Mouse (Mus musculus): ENCODE data around the gene Ms4a4b. TPM values are rescaled to one million over a fixed set of nuclear protein-coding genes. Genes with fewer than 3 reads are reported as not detected.
"Not testable (repeated sequence)": the region's sequence is repeated elsewhere in the genome, so short reads cannot be mapped to it uniquely, and the experiment has no call there.

Ms4a4b gene
- polyA plus RNA-seq (2015; fragmentation: Nextera tagmentation; extraction: Ambion mirVana) = not detected in 2 replicates

GRCm38 (mm10) chr19:11443338-11443737, at the start of gene Ms4a4b:
Gene Ms4a4b, plus strand, starts transcription at chr19:11443553.
- ATAC-seq = no peak
- H3K9ac ChIP-seq (replicated peaks; ENCODE audit: low read depth, low read length) = no peak within 1 kb of the TSS
- no peak within 1 kb of the TSS for H3K4me3 ChIP-seq (replicated peaks; ENCODE audit: low read length)
- no peak within 1 kb of the TSS for H3K4me2 ChIP-seq (ENCODE audit: low read length)
- no peaks in the 10 kb centered on the region for H3K36me3 ChIP-seq (ENCODE audit: control insufficient read depth, insufficient read depth)
- no peaks in the 10 kb centered on the region for H3K27me3 ChIP-seq (replicated peaks; ENCODE audit: control insufficient read depth, insufficient read depth, low read length)
- no peak within 1 kb of the TSS for H3K27ac ChIP-seq (ENCODE audit: low read length)
- H3K4me1 ChIP-seq (replicated peaks; ENCODE audit: control insufficient read depth, insufficient read depth, low read length) = no peaks in the 10 kb centered on the region
- no peaks in the 10 kb centered on the region for H3K9me3 ChIP-seq (ENCODE audit: control insufficient read depth, low read length)

DNA sequence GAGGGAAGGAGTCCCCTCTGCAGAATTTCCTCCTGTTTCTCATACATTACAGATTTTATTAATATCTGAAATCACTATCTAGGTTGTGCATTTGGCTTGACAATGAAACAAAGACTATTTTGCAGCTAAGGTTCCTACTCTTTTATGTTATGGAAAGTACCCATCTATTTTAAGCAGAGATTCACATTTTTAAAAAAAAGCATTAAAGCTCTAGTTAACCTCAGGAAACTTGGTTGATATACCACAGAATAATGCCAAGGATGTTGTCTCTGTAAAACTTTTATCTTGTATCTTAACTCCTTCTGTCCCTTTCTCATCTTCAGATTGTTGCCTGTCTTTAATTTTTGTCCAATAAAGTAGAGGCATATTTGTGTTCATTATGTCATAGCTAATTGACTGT, 47.6 kb upstream of the Ms4a4b start:
- no peaks in the 10 kb centered on the region for H3K27me3 ChIP-seq (replicated peaks; ENCODE audit: control insufficient read depth, insufficient read depth, low read length)
- H3K4me3 ChIP-seq (replicated peaks; ENCODE audit: low read length) = no peak overlapping the region
- H3K9ac ChIP-seq (replicated peaks; ENCODE audit: low read depth, low read length) = no peak overlapping the region
- no peaks in the 10 kb centered on the region for H3K36me3 ChIP-seq (ENCODE audit: control insufficient read depth, insufficient read depth)
- no peaks in the 10 kb centered on the region for H3K4me1 ChIP-seq (replicated peaks; ENCODE audit: control insufficient read depth, insufficient read depth, low read length)
- no peak overlapping the region for H3K4me2 ChIP-seq (ENCODE audit: low read length)
- no peak for ATAC-seq
- no peak overlapping the region for H3K27ac ChIP-seq (ENCODE audit: low read length)
- H3K9me3 ChIP-seq (ENCODE audit: control insufficient read depth, low read length) = no peaks in the 10 kb centered on the region

DNA sequence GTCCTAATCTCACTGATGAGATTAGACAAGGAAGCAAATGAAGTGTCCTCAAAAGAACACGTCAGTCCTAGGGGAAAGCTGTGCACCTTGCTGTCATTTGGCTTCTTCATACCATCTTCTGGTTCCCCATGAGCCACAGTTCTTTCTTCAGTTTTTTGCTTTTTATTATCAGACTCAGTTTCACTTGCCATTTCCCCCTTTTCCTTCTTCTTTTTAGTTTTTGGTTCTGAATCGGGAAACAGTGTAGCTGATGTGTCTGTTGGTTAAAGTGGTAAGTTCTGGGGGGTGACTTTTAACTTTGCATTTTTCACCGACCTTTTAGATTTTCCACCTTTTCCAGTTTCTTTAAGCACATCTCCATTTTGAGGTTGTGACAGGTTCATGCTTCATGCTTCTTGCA, 38.8 kb upstream of the Ms4a4b start, which contains the start of gene Ms4a4c:
Ms4a4c (plus strand) TSS at position 244 of the 400 bp plus-strand sequence.
- H3K9ac ChIP-seq (replicated peaks; ENCODE audit: low read depth, low read length) = no peak within 1 kb of the TSS
- no peak for ATAC-seq
- no peak within 1 kb of the TSS for H3K4me2 ChIP-seq (ENCODE audit: low read length)
- 90% methylated on average over 3 of the region's 3 CpGs for WGBS
- no peaks in the 10 kb centered on the region for H3K27me3 ChIP-seq (replicated peaks; ENCODE audit: control insufficient read depth, insufficient read depth, low read length)
- H3K9me3 ChIP-seq (ENCODE audit: control insufficient read depth, low read length) = no peaks in the 10 kb centered on the region
- H3K27ac ChIP-seq (ENCODE audit: low read length) = no peak within 1 kb of the TSS
- H3K4me3 ChIP-seq (replicated peaks; ENCODE audit: low read length) = no peak within 1 kb of the TSS
- H3K4me1 ChIP-seq (replicated peaks; ENCODE audit: control insufficient read depth, insufficient read depth, low read length) = no peaks in the 10 kb centered on the region
- H3K36me3 ChIP-seq (ENCODE audit: control insufficient read depth, insufficient read depth) = no peaks in the 10 kb centered on the region

GRCm38 (mm10) chr19:11407428-11407827, 35.9 kb upstream of the Ms4a4b start:
- Histone ChIP-seq H3K9me3 (ENCODE audit: control insufficient read depth, low read length) (no peaks in the 10 kb centered on the region), H3K4me3 (replicated peaks; ENCODE audit: low read length) (no peak overlapping the region), H3K4me2 (ENCODE audit: low read length) (no peak overlapping the region), H3K27ac (ENCODE audit: low read length) (no peak overlapping the region), H3K27me3 (replicated peaks; ENCODE audit: control insufficient read depth, insufficient read depth, low read length) (no peaks in the 10 kb centered on the region), H3K36me3 (ENCODE audit: control insufficient read depth, insufficient read depth) (no peaks in the 10 kb centered on the region), H3K4me1 (replicated peaks; ENCODE audit: control insufficient read depth, insufficient read depth, low read length) (no peaks in the 10 kb centered on the region), H3K9ac (replicated peaks; ENCODE audit: low read depth, low read length) (no peak overlapping the region)
- ATAC-seq = no peak

DNA sequence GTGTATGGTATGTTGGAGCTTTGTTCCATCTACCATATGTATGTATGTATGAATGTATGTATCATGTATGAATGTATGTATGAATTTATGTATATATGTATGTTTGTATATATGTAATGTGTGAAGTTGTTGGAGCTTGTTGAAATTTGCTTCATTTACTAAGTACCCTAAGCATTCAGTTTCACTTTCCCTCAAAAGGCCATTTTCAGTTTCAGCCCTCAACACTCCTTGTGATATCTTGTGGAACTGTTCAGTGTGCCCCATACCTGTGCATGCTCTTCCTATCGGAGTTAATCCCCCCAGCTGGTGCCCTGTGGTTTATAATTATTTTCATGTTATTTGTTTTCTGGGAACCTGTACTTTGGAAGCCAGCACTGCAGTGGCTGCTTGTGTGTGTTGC, 34.8 kb upstream of the Ms4a4b start:
- no peak for ATAC-seq
- no peak overlapping the region for H3K4me3 ChIP-seq (replicated peaks; ENCODE audit: low read length)
- no peaks in the 10 kb centered on the region for H3K36me3 ChIP-seq (ENCODE audit: control insufficient read depth, insufficient read depth)
- no peaks in the 10 kb centered on the region for H3K27me3 ChIP-seq (replicated peaks; ENCODE audit: control insufficient read depth, insufficient read depth, low read length)
- no peak overlapping the region for H3K9ac ChIP-seq (replicated peaks; ENCODE audit: low read depth, low read length)
- no peak overlapping the region for H3K27ac ChIP-seq (ENCODE audit: low read length)
- H3K4me1 ChIP-seq (replicated peaks; ENCODE audit: control insufficient read depth, insufficient read depth, low read length) = no peaks in the 10 kb centered on the region
- no peaks in the 10 kb centered on the region for H3K9me3 ChIP-seq (ENCODE audit: control insufficient read depth, low read length)
- 100% methylated on average over 1 of the region's 1 CpGs for WGBS
- H3K4me2 ChIP-seq (ENCODE audit: low read length) = no peak overlapping the region

DNA sequence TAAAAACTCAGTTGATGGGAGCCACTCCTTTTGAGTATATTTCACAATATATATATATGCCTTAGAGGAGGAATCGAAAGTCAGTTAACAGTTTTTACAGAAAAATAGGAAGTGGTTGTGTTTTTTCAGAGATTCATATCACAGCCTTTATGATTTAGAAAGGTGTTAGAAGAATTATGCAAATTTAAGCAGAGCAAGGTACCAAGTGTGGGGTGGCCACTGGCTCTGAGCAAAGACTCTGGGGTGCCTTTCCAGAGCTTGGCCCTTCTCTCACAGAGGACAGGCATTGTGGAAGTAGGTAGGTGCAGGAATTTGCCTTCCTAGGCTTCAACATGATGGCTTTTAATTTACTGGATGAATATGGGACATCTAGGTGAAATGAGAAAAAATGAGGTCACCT, 31.7 kb upstream of the Ms4a4b start:
- H3K36me3 ChIP-seq (ENCODE audit: control insufficient read depth, insufficient read depth) = no peaks in the 10 kb centered on the region
- 95% methylated on average over 1 of the region's 1 CpGs for WGBS

GRCm38 (mm10) chr19:11414084-11414483, 29.3 kb upstream of the Ms4a4b start:
- Histone ChIP-seq H3K4me1 (replicated peaks; ENCODE audit: control insufficient read depth, insufficient read depth, low read length) (no peaks in the 10 kb centered on the region), H3K9me3 (ENCODE audit: control insufficient read depth, low read length) (no peaks in the 10 kb centered on the region), H3K4me3 (replicated peaks; ENCODE audit: low read length) (no peak overlapping the region), H3K9ac (replicated peaks; ENCODE audit: low read depth, low read length) (no peak overlapping the region), H3K36me3 (ENCODE audit: control insufficient read depth, insufficient read depth) (no peaks in the 10 kb centered on the region), H3K4me2 (ENCODE audit: low read length) (no peak overlapping the region), H3K27me3 (replicated peaks; ENCODE audit: control insufficient read depth, insufficient read depth, low read length) (no peaks in the 10 kb centered on the region), H3K27ac (ENCODE audit: low read length) (no peak overlapping the region)
- 92% methylated on average over 1 of the region's 1 CpGs for WGBS
- ATAC-seq = no peak

More for the DNA sequence above, 31.7 kb upstream of the Ms4a4b start:
- no peak overlapping the region for H3K9ac ChIP-seq (replicated peaks; ENCODE audit: low read depth, low read length)
- H3K4me3 ChIP-seq (replicated peaks; ENCODE audit: low read length) = no peak overlapping the region
- no peaks in the 10 kb centered on the region for H3K9me3 ChIP-seq (ENCODE audit: control insufficient read depth, low read length)
- no peaks in the 10 kb centered on the region for H3K27me3 ChIP-seq (replicated peaks; ENCODE audit: control insufficient read depth, insufficient read depth, low read length)
- ATAC-seq = no peak
- no peaks in the 10 kb centered on the region for H3K4me1 ChIP-seq (replicated peaks; ENCODE audit: control insufficient read depth, insufficient read depth, low read length)
- no peak overlapping the region for H3K27ac ChIP-seq (ENCODE audit: low read length)
- H3K4me2 ChIP-seq (ENCODE audit: low read length) = no peak overlapping the region

- WGBS = 66% methylated on average over 3 of the region's 3 CpGs
- Histone ChIP-seq H3K4me3 (replicated peaks; ENCODE audit: low read length) (no peak overlapping the region), H3K27me3 (replicated peaks; ENCODE audit: control insufficient read depth, insufficient read depth, low read length) (no peaks in the 10 kb centered on the region), H3K4me2 (ENCODE audit: low read length) (no peak overlapping the region), H3K9ac (replicated peaks; ENCODE audit: low read depth, low read length) (no peak overlapping the region), H3K4me1 (replicated peaks; ENCODE audit: control insufficient read depth, insufficient read depth, low read length) (no peaks in the 10 kb centered on the region), H3K27ac (ENCODE audit: low read length) (no peak overlapping the region), H3K9me3 (ENCODE audit: control insufficient read depth, low read length) (no peaks in the 10 kb centered on the region), H3K36me3 (ENCODE audit: control insufficient read depth, insufficient read depth) (no peaks in the 10 kb centered on the region)
- ATAC-seq = no peak
Measured at GRCm38 (mm10) chr19:11415581-11415980, 27.8 kb upstream of the Ms4a4b start.

GRCm38 (mm10) chr19:11418865-11419264, 24.5 kb upstream of the Ms4a4b start:
- H3K4me1 ChIP-seq (replicated peaks; ENCODE audit: control insufficient read depth, insufficient read depth, low read length); H3K9me3 ChIP-seq (ENCODE audit: control insufficient read depth, low read length); H3K4me2 ChIP-seq (ENCODE audit: low read length); H3K36me3 ChIP-seq (ENCODE audit: control insufficient read depth, insufficient read depth); H3K9ac ChIP-seq (replicated peaks; ENCODE audit: low read depth, low read length); H3K27me3 ChIP-seq (replicated peaks; ENCODE audit: control insufficient read depth, insufficient read depth, low read length); ATAC-seq; H3K4me3 ChIP-seq (replicated peaks; ENCODE audit: low read length); H3K27ac ChIP-seq (ENCODE audit: low read length): not testable (repeated sequence)
- WGBS = 52% methylated on average over 1 of the region's 3 CpGs

GRCm38 (mm10) chr19:11431209-11431608, 12.1 kb upstream of the Ms4a4b start:
- 85% methylated on average over 1 of the region's 1 CpGs for WGBS
- not testable (repeated sequence) for H3K9ac ChIP-seq (replicated peaks; ENCODE audit: low read depth, low read length); H3K9me3 ChIP-seq (ENCODE audit: control insufficient read depth, low read length); H3K27ac ChIP-seq (ENCODE audit: low read length); H3K4me2 ChIP-seq (ENCODE audit: low read length); H3K4me1 ChIP-seq (replicated peaks; ENCODE audit: control insufficient read depth, insufficient read depth, low read length); H3K27me3 ChIP-seq (replicated peaks; ENCODE audit: control insufficient read depth, insufficient read depth, low read length); H3K4me3 ChIP-seq (replicated peaks; ENCODE audit: low read length); ATAC-seq; H3K36me3 ChIP-seq (ENCODE audit: control insufficient read depth, insufficient read depth)
